Mouse (Mus musculus) lung, adult 2 months (tissue): ENCODE measurements around the gene Morn4. TPM values are rescaled to one million over a fixed set of nuclear protein-coding genes. Genes with fewer than 3 reads are reported as not detected.
A peak's percentile ranks its signal among the peaks of the same experiment; 100 is the strongest.

Experiments used
- DNase-seq: peaks from one replicate; pipeline ENCODE4 v3.0.0; 2022
- H3K4me1 ChIP-seq: fragments of 200-500 bp; 2 replicates; pipeline ENCODE4 v1.6.1; 2011; ENCODE audit warnings: low read length; ENCODE audit not compliant: control insufficient read depth, insufficient read depth
- H3K4me3 ChIP-seq: fragments of 200-500 bp; replicated peaks from 2 replicates; pipeline ENCODE3; 2011; ENCODE audit warnings: low read depth, mild to moderate bottlenecking, control low read depth, low read length; ENCODE audit errors: extremely low read depth
- CTCF ChIP-seq: fragments of 200-500 bp; IDR thresholded peaks from 2 replicates; pipeline ENCODE4 v1.5.1; 2011; ENCODE audit warnings: mild to moderate bottlenecking, low read length, control low read depth; ENCODE audit not compliant: insufficient read depth
- POLR2A ChIP-seq: fragments of 200-500 bp; IDR thresholded peaks from 2 replicates; pipeline ENCODE4 v1.6.1; 2011; ENCODE audit warnings: low read depth, mild to moderate bottlenecking, control low read depth, low read length, borderline replicate concordance; ENCODE audit errors: extremely low read depth
- WGBS: fragments of 180-500 bp; shearing (Covaris S2); methylation state at CpG from one replicate; pipeline ENCODE4 v1.1.7; 2018; 5-methylcytosine and 5-hydroxymethylcytosine counted together
- polyA plus RNA-seq: library from polyadenylated mRNA; depleted of rRNA; stranded (reverse); fragments of >200 nt; gene quantifications from 2 replicates; pipeline ENCODE4 v1.2.3, GENCODE M21; 2012

The Morn4 gene
- polyA plus RNA-seq, 1 experiment: 9.0 TPM

- H3K4me3 ChIP-seq: no peak overlapping the region
- WGBS: 63% methylated on average over 11 of the region's 11 CpGs
- H3K4me1 ChIP-seq: peaks cover 13% of the 10 kb centered on the region
- TF ChIP-seq POLR2A: no peak
- no peak for TF ChIP-seq CTCF
- DNase-seq: no peak
Measured at GRCm38 (mm10) chr19:42125501-42126218, 39.5 kb upstream of the Morn4 start.

DNA sequence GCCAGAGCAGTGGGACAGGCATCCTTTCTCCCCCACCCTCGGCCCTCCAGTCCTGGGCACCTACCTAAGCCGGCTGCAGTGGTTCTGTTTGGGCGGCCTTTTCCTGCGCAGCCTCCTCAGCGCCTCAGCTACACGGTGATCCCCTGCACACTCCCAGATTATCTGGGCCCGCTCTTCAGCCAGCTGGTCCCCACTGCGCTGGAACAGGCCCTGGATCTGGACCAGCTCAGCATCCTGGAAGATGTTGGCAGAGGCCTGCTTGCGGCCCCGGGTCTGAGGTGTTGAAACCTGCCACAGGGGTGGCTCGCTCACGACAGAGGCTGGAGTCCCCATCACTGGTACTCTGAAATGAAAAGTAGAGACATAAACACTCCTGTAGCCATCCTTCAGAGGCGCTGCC lies 38.5 kb upstream of the Morn4 start:
- DNase-seq: no peak
- Histone ChIP-seq H3K4me1 (peaks cover 12% of the 10 kb centered on the region), H3K4me3 (no peak overlapping the region)
- TF ChIP-seq CTCF (no peak), POLR2A (no peak)
- 74% methylated on average over 13 of the region's 13 CpGs for WGBS

- WGBS: 66% methylated on average over 8 of the region's 8 CpGs
- TF ChIP-seq CTCF (no peak), POLR2A (no peak)
- Histone ChIP-seq H3K4me1 (no peaks in the 10 kb centered on the region), H3K4me3 (no peak overlapping the region)
- peak; percentile 44 for DNase-seq
Measured at GRCm38 (mm10) chr19:42120451-42120850, 34.3 kb upstream of the Morn4 start.

- TF ChIP-seq CTCF (no peak), POLR2A (no peak)
- WGBS: 69% methylated on average over 5 of the region's 5 CpGs
- no peak for DNase-seq
- Histone ChIP-seq H3K4me3 (no peak overlapping the region), H3K4me1 (no peaks in the 10 kb centered on the region)
Measured at GRCm38 (mm10) chr19:42118596-42118995, 32.4 kb upstream of the Morn4 start.

DNA sequence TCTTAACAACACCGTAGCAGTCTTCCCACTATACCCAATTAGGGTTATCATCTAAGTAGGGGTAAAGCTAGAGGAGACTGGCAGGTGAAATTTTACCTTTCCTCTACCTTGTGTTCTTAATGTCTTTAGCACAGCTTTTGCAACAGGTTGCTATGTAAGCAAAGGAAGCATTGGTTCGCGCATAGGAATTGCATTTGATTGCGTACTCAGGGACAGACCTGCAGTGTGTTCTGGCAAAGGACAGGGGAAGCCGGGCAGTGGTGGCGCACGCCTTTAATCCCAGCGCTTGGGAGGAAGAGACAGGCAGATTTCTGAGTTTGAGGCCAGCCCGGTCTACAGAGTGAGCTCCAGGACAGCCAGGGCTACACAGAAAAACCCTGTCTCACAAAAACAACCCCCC lies 32.0 kb upstream of the Morn4 start:
- Histone ChIP-seq H3K4me1 (no peaks in the 10 kb centered on the region), H3K4me3 (no peak overlapping the region)
- TF ChIP-seq CTCF (no peak), POLR2A (no peak)
- WGBS: 77% methylated on average over 9 of the region's 9 CpGs
- no peak for DNase-seq

- Histone ChIP-seq H3K4me1 (no peaks in the 10 kb centered on the region), H3K4me3 (no peak overlapping the region)
- 68% methylated on average over 4 of the region's 4 CpGs for WGBS
- TF ChIP-seq CTCF: no peak
- no peak for TF ChIP-seq POLR2A
- no peak for DNase-seq
Measured at GRCm38 (mm10) chr19:42115783-42116335, 29.7 kb upstream of the Morn4 start.

DNA sequence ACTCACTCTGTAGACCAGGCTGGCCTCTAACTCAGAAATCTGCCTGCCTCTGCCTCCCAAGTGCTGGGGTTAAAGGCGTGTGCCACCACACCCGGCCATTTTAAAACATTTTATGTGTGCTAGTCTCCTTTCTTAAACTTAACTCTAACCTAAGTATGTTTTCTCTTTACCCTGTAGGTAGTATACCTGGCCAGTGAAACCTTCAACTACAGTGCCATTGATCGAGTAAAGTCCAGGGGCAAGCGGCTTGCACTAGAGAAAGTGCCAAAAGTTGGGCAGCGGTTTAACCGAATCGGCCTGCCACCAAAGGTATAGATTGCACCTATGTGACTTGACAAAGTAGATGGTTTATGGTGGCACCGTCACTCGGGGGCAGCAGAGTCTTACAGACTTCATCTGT lies 18.5 kb upstream of the Morn4 start:
- no peak for DNase-seq
- TF ChIP-seq CTCF: 0 out of 2 replicates have a peak, but pooled peaks have one; percentile 27
- TF ChIP-seq POLR2A: no peak

DNA sequence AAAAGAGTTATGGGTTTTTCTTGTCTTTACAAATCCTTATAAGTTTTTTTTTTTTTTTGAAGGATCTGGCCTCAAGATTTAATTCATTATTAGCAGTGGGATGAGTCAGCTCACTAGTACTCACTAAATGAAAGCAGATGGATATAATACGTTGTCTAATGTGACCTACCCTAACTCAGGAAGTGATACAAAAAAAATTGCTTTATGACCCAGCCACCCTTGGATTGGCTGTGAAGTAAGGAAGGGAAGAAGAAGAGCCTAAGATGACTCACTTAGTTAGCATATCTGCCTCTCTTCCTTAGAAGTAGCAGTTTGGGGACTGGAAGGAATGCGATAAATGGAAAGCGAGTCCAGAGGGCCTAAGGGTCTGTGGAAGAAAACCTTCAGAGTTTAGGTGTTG lies 13.2 kb upstream of the Morn4 start:
- TF ChIP-seq POLR2A (no peak), CTCF (no peak)
- Histone ChIP-seq H3K4me1 (no peaks in the 10 kb centered on the region), H3K4me3 (no peak overlapping the region)
- DNase-seq: no peak
- 67% methylated on average over 3 of the region's 3 CpGs for WGBS

More for the DNA sequence above, 18.5 kb upstream of the Morn4 start:
- no peaks in the 10 kb centered on the region for H3K4me1 ChIP-seq
- 93% methylated on average over 9 of the region's 9 CpGs for WGBS
- H3K4me3 ChIP-seq: no peak overlapping the region

DNA sequence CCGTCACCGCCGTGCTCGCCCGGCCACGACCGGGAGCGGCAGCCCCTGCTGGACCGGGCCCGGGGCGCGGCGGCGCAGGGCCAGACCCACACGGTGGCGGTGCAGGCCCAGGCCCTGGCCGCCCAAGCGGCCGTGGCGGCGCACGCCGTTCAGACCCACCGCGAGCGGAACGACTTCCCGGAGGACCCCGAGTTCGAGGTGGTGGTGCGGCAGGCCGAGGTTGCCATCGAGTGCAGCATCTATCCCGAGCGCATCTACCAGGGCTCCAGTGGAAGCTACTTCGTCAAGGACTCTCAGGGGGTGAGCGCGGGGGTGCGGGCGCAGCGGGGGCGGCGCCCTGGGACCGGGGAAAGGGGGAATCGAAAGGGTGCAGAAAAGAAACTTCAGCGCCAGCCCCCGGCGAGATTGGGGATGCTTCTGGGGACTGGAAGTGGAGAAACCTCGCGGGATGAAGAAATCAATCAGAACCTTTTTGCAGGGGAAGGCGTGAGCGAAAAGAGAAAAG lies 4.5 kb upstream of the Morn4 start:
- peak overlapping the region; percentile 88 for H3K4me3 ChIP-seq
- WGBS: under 1% methylated on average over 52 of the region's 52 CpGs
- peaks cover 9% of the 10 kb centered on the region; the same call in 1 of the 2 replicates for H3K4me1 ChIP-seq
- TF ChIP-seq CTCF: no peak
- no peak for TF ChIP-seq POLR2A
- no peak for DNase-seq

DNA sequence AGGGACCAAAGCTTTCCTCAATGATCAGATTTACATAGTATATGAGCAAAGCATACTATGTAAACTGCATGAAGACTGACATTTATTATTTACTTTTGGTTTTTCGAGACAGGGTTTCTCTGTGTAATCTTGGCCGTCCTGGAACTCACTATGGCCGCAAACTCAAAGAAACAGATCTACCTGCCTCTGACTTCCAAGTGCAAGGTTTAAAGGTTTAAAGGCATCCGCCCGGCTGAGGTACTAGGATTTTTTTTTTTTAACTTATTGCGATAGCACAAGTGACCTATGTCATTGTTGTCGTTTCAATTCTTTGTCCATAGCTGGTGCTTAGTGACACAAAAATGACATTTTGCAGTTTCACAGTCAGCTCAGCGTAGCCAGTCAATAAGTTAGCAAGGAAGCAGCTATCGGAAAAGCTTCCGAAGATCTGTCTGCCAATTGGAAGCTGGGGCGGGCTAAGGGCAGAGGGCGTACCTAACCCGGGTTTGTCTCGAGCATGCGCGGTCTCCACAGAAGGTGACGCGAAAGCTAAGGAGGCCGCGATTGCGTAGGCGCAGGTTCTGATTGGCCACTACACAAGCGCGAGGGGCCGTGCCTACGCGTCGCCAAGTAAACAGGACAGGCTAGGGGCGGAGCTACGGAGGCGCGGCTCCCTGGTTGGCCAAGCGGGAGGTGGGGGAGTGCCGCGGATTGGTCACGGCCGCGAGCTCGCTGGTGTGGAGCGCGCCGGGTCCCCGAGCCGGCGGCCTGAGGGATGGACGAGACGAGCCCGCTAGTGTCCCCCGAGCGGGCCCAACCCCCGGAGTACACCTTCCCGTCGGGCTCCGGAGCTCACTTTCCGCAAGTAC lies 3.8 kb upstream of the Morn4 start, which contains the start of gene Pi4k2a:
Gene Pi4k2a, plus strand, starts transcription at position 723 of the 848 bp plus-strand sequence.
- WGBS: under 1% methylated on average over 52 of the region's 55 CpGs
- H3K4me1 ChIP-seq: peaks cover 9% of the 10 kb centered on the region; the same call in 1 of the 2 replicates
- peak within 1 kb of the TSS; percentile 88 for H3K4me3 ChIP-seq
- peak; percentile 97 for DNase-seq
- TF ChIP-seq CTCF: no peak
- TF ChIP-seq POLR2A: peak; percentile 73; the same call in 1 of the 2 replicates
